Mouse (Mus musculus): ENCODE results near the gene Cacfd1. TPM values are rescaled to one million over a fixed set of nuclear protein-coding genes. Genes with fewer than 3 reads are reported as not detected.

Cacfd1 gene
- polyA plus RNA-seq, 1 experiment = 22.8 TPM

DNA sequence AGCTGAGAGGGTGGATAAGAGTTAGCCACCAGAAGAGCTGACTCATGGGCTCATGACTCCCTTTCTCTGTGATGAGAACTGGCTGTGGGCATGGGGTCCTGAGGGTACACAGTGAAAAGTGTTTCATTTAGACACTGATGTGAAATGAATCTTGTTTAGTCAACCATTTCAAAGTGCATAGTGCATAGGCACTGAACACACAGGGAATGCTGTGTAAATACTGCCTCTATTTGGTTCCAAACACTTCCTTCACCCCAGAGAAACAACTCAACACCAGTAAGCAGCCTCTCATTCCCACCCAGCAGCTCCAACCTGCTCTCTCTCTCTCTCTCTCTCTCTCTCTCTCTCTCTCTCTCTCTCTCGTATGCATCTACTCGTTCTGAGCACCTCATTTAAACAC is 25.5 kb upstream of the Cacfd1 start:
- Histone ChIP-seq H3ac (ENCODE audit: control insufficient read depth, insufficient read length) (no peak overlapping the region), H3K4me3 (no peak overlapping the region), H3K27me3 (ENCODE audit: control insufficient read depth, insufficient read depth, insufficient read length) (peaks cover 64% of the 10 kb centered on the region), H3K79me2 (ENCODE audit: control insufficient read depth, insufficient read depth) (no peaks in the 10 kb centered on the region), H3K4me2 (ENCODE audit: low read depth) (no peak overlapping the region), H3K36me3 (ENCODE audit: control insufficient read depth, insufficient read depth) (no peaks in the 10 kb centered on the region)
- TF ChIP-seq USF1 (IDR thresholded peaks at IDR 0.05; ENCODE audit: low read depth) (no peak), POLR2A (IDR thresholded peaks at IDR 0.05; ENCODE audit: insufficient read length, low read depth) (no peak), TCF3 (IDR thresholded peaks at IDR 0.05; ENCODE audit: insufficient read length, low read depth) (no peak), E2F4 (IDR thresholded peaks at IDR 0.05; ENCODE audit: insufficient read depth) (no peak), MYOG (IDR thresholded peaks at IDR 0.05; ENCODE audit: control insufficient read depth in 1 of 3, insufficient read depth in 1 of 3, insufficient read length in 2 of 3, low read depth in 2 of 3) (no peak), TCF12 (IDR thresholded peaks at IDR 0.05; ENCODE audit: insufficient read depth, poor library complexity, severe bottlenecking) (no peak), MYOD1 (IDR thresholded peaks at IDR 0.05; ENCODE audit: control insufficient read depth in 1 of 3, insufficient read length in 2 of 3, low read depth in 2 of 3) (no peak), REST (IDR thresholded peaks at IDR 0.05; ENCODE audit: insufficient read depth, insufficient read length) (no peak), SRF (IDR thresholded peaks at IDR 0.05; ENCODE audit: control insufficient read depth, insufficient read length, low read depth) (no peak), CEBPB (IDR thresholded peaks at IDR 0.05; ENCODE audit: insufficient read depth, poor library complexity, severe bottlenecking) (no peak), MAX (IDR thresholded peaks at IDR 0.05; ENCODE audit: low read depth) (no peak)

DNA sequence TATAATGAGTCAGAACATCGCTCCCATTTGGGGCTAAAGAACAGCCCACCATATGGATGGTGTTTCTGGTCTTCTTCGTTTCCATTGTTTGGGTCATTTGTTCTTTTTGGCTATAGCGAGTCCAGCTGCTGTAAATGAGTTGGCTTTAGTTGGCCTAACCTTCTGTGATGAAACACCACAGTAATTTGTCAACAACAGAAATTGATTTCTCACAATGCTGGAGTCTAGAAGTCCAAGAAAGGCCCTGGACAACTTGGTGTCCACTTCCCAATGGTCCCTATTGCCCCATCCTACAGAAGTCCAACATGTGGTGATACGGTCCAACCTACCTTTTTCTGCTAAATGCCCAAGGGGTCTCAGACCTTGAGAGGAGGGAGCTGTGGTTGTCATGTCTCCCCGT is 25.1 kb upstream of the Cacfd1 start:
- Histone ChIP-seq H3K4me2 (ENCODE audit: low read depth) (no peak overlapping the region), H3K79me2 (ENCODE audit: control insufficient read depth, insufficient read depth) (no peaks in the 10 kb centered on the region), H3K4me3 (no peak overlapping the region), H3K36me3 (ENCODE audit: control insufficient read depth, insufficient read depth) (no peaks in the 10 kb centered on the region), H3ac (ENCODE audit: control insufficient read depth, insufficient read length) (no peak overlapping the region), H3K27me3 (ENCODE audit: control insufficient read depth, insufficient read depth, insufficient read length) (peaks cover 64% of the 10 kb centered on the region)
- no peak for TF ChIP-seq USF1 (IDR thresholded peaks at IDR 0.05; ENCODE audit: low read depth)
- no peak for TF ChIP-seq MYOG (IDR thresholded peaks at IDR 0.05; ENCODE audit: control insufficient read depth in 1 of 3, insufficient read depth in 1 of 3, insufficient read length in 2 of 3, low read depth in 2 of 3)
- TF ChIP-seq TCF12 (IDR thresholded peaks at IDR 0.05; ENCODE audit: insufficient read depth, poor library complexity, severe bottlenecking) = no peak
- TF ChIP-seq POLR2A (IDR thresholded peaks at IDR 0.05; ENCODE audit: insufficient read length, low read depth) = no peak
- TF ChIP-seq CEBPB (IDR thresholded peaks at IDR 0.05; ENCODE audit: insufficient read depth, poor library complexity, severe bottlenecking) = no peak
- no peak for TF ChIP-seq TCF3 (IDR thresholded peaks at IDR 0.05; ENCODE audit: insufficient read length, low read depth)
- TF ChIP-seq REST (IDR thresholded peaks at IDR 0.05; ENCODE audit: insufficient read depth, insufficient read length) = no peak
- no peak for TF ChIP-seq MYOD1 (IDR thresholded peaks at IDR 0.05; ENCODE audit: control insufficient read depth in 1 of 3, insufficient read length in 2 of 3, low read depth in 2 of 3)
- no peak for TF ChIP-seq E2F4 (IDR thresholded peaks at IDR 0.05; ENCODE audit: insufficient read depth)

DNA sequence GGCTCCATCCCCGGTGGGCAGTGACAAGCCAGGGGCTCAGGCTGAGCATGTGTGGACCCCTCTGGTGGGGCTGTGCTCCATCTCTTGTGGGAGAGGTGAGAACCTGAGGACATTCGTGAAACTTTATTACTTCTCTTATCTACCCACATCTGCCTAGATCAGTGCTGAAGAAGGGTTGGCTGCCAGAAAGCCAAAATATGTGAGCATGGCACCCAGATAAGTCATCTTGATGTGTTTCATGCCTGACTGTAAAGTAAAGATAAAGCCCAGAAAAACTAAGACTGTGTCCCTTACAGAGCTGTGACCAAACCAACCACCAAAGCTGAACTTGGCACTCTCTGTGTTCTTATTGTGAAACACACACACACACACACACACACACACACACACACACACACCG is 15.8 kb upstream of the Cacfd1 start:
- Histone ChIP-seq H3K79me2 (ENCODE audit: control insufficient read depth, insufficient read depth) (no peaks in the 10 kb centered on the region), H3ac (ENCODE audit: control insufficient read depth, insufficient read length) (no peak overlapping the region), H3K4me3 (no peak overlapping the region), H3K27me3 (ENCODE audit: control insufficient read depth, insufficient read depth, insufficient read length) (peaks cover 31% of the 10 kb centered on the region), H3K36me3 (ENCODE audit: control insufficient read depth, insufficient read depth) (no peaks in the 10 kb centered on the region), H3K4me2 (ENCODE audit: low read depth) (no peak overlapping the region)
- TF ChIP-seq SRF (IDR thresholded peaks at IDR 0.05; ENCODE audit: control insufficient read depth, insufficient read length, low read depth) = no peak
- TF ChIP-seq USF1 (IDR thresholded peaks at IDR 0.05; ENCODE audit: low read depth) = no peak
- TF ChIP-seq TCF12 (IDR thresholded peaks at IDR 0.05; ENCODE audit: insufficient read depth, poor library complexity, severe bottlenecking) = no peak

DNA sequence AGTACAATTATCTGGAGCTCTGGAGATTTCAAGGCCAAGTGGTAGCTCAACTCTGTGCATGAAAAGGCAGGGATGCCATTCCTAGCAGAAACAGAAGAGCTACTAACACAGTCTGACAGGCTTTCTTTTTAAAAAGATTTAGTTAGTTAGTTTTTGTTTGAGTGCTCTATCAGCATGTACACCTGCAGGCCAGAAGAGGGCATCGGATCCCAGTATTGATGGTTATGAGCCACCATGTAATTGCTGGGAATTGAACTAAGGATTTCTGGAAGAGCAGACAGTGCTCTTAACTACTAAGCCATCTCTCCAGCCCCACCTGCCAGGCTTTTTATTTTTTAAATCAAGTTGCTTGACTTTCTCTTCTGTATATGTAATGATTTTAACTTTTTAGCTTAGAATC is 12.2 kb upstream of the Cacfd1 start:
- Histone ChIP-seq H3K4me2 (ENCODE audit: low read depth) (no peak overlapping the region), H3K27me3 (ENCODE audit: control insufficient read depth, insufficient read depth, insufficient read length) (peaks cover 21% of the 10 kb centered on the region), H3K36me3 (ENCODE audit: control insufficient read depth, insufficient read depth) (no peaks in the 10 kb centered on the region), H3ac (ENCODE audit: control insufficient read depth, insufficient read length) (no peak overlapping the region), H3K4me3 (no peak overlapping the region), H3K79me2 (ENCODE audit: control insufficient read depth, insufficient read depth) (no peaks in the 10 kb centered on the region)
- TF ChIP-seq MYOD1 (IDR thresholded peaks at IDR 0.05; ENCODE audit: control insufficient read depth in 1 of 3, insufficient read length in 2 of 3, low read depth in 2 of 3) (no peak), CEBPB (IDR thresholded peaks at IDR 0.05; ENCODE audit: insufficient read depth, poor library complexity, severe bottlenecking) (no peak), POLR2A (IDR thresholded peaks at IDR 0.05; ENCODE audit: insufficient read length, low read depth) (no peak), SRF (IDR thresholded peaks at IDR 0.05; ENCODE audit: control insufficient read depth, insufficient read length, low read depth) (no peak), MAX (IDR thresholded peaks at IDR 0.05; ENCODE audit: low read depth) (no peak), TCF3 (IDR thresholded peaks at IDR 0.05; ENCODE audit: insufficient read length, low read depth) (no peak), MYOG (IDR thresholded peaks at IDR 0.05; ENCODE audit: control insufficient read depth in 1 of 3, insufficient read depth in 1 of 3, insufficient read length in 2 of 3, low read depth in 2 of 3) (no peak), TCF12 (IDR thresholded peaks at IDR 0.05; ENCODE audit: insufficient read depth, poor library complexity, severe bottlenecking) (no peak), E2F4 (IDR thresholded peaks at IDR 0.05; ENCODE audit: insufficient read depth) (no peak), POLR2AphosphoS2 (IDR thresholded peaks at IDR 0.05; ENCODE audit: insufficient read length, low read depth) (no peak), USF1 (IDR thresholded peaks at IDR 0.05; ENCODE audit: low read depth) (no peak), REST (IDR thresholded peaks at IDR 0.05; ENCODE audit: insufficient read depth, insufficient read length) (no peak)

DNA sequence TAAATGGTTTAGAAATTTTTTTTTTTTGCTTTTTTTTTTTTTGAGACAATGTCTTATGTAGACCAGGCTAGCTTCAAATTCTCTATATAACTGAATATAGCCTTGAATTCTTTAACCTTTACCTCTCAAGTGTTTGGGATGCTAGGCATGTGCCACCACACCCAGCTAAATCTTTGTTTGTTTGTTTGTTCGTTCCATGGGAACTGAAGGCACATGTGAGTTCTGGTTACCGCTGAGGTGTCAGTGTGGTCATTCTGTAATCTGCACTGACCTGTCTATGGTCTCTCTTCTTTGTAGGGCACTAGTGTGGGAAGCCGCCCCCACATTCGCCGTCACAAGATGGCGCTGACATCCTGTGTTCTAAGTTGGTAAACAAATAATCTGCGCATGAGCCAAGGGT is 11.7 kb upstream of the Cacfd1 start:
- H3ac ChIP-seq (ENCODE audit: control insufficient read depth, insufficient read length) = no peak overlapping the region
- no peaks in the 10 kb centered on the region for H3K79me2 ChIP-seq (ENCODE audit: control insufficient read depth, insufficient read depth)
- TF ChIP-seq REST (IDR thresholded peaks at IDR 0.05; ENCODE audit: insufficient read depth, insufficient read length) (no peak), TCF3 (IDR thresholded peaks at IDR 0.05; ENCODE audit: insufficient read length, low read depth) (no peak), MYOD1 (IDR thresholded peaks at IDR 0.05; ENCODE audit: control insufficient read depth in 1 of 3, insufficient read length in 2 of 3, low read depth in 2 of 3) (no peak), POLR2A (IDR thresholded peaks at IDR 0.05; ENCODE audit: insufficient read length, low read depth) (no peak), SRF (IDR thresholded peaks at IDR 0.05; ENCODE audit: control insufficient read depth, insufficient read length, low read depth) (no peak), MAX (IDR thresholded peaks at IDR 0.05; ENCODE audit: low read depth) (no peak), USF1 (IDR thresholded peaks at IDR 0.05; ENCODE audit: low read depth) (no peak), E2F4 (IDR thresholded peaks at IDR 0.05; ENCODE audit: insufficient read depth) (no peak), TCF12 (IDR thresholded peaks at IDR 0.05; ENCODE audit: insufficient read depth, poor library complexity, severe bottlenecking) (no peak), CEBPB (IDR thresholded peaks at IDR 0.05; ENCODE audit: insufficient read depth, poor library complexity, severe bottlenecking) (no peak), MYOG (IDR thresholded peaks at IDR 0.05; ENCODE audit: control insufficient read depth in 1 of 3, insufficient read depth in 1 of 3, insufficient read length in 2 of 3, low read depth in 2 of 3) (no peak), POLR2AphosphoS2 (IDR thresholded peaks at IDR 0.05; ENCODE audit: insufficient read length, low read depth) (no peak)
- H3K4me2 ChIP-seq (ENCODE audit: low read depth) = no peak overlapping the region
- no peaks in the 10 kb centered on the region for H3K36me3 ChIP-seq (ENCODE audit: control insufficient read depth, insufficient read depth)
- peaks cover 16% of the 10 kb centered on the region for H3K27me3 ChIP-seq (ENCODE audit: control insufficient read depth, insufficient read depth, insufficient read length)
- H3K4me3 ChIP-seq = no peak overlapping the region

All from myocyte (in vitro differentiated cells).